Mouse (Mus musculus): ENCODE measurements around the gene Sec61a2. TPM values are rescaled to one million over a fixed set of nuclear protein-coding genes. Genes with fewer than 3 reads are reported as not detected.

The Sec61a2 gene
- total RNA-seq, 2 experiments from 2014 or later, result 5.7 to 11.6 TPM

GRCm38 (mm10) chr2:5889412-5889811, 5.8 kb downstream of the Sec61a2 start:
- no peak for ATAC-seq (ENCODE audit: poor library complexity, severe bottlenecking)

GRCm38 (mm10) chr2:5888865-5889264, 6.4 kb downstream of the Sec61a2 start:
- no peak for ATAC-seq (ENCODE audit: poor library complexity, severe bottlenecking)

GRCm38 (mm10) chr2:5877446-5877845, 17.8 kb downstream of the Sec61a2 start:
- ATAC-seq (ENCODE audit: poor library complexity, severe bottlenecking), result no peak

- no peak for ATAC-seq (ENCODE audit: poor library complexity, severe bottlenecking)
Measured at GRCm38 (mm10) chr2:5869746-5870145, 25.5 kb downstream of the Sec61a2 start.

GRCm38 (mm10) chr2:5867681-5868080, 27.6 kb downstream of the Sec61a2 start:
- no peak for ATAC-seq (ENCODE audit: poor library complexity, severe bottlenecking)

- no peak for ATAC-seq (ENCODE audit: poor library complexity, severe bottlenecking)
Measured at GRCm38 (mm10) chr2:5862834-5863233, 32.4 kb downstream of the Sec61a2 start, which contains the start of gene Gm13199. Gene Gm13199 (minus strand): TSS chr2:5862934.

GRCm38 (mm10) chr2:5851866-5852265, 43.4 kb downstream of the Sec61a2 start:
- ATAC-seq (ENCODE audit: poor library complexity, severe bottlenecking), result no peak

- no peak for ATAC-seq (ENCODE audit: poor library complexity, severe bottlenecking)
Measured at GRCm38 (mm10) chr2:5851116-5851515, 44.1 kb downstream of the Sec61a2 start.

GRCm38 (mm10) chr2:5845826-5846225, 49.4 kb downstream of the Sec61a2 start:
- no peak for ATAC-seq (ENCODE audit: poor library complexity, severe bottlenecking)

GRCm38 (mm10) chr2:5844873-5845631, 50.2 kb downstream of the Sec61a2 start, which contains the start of the genes Nudt5 and Cdc123:
Gene Nudt5 (plus strand): TSS chr2:5845019.
Gene Cdc123 (minus strand): TSS chr2:5845164.
- ATAC-seq (ENCODE audit: poor library complexity, severe bottlenecking), result peak; percentile 99

- ATAC-seq (ENCODE audit: poor library complexity, severe bottlenecking), result no peak
Measured at GRCm38 (mm10) chr2:5844181-5844872, 50.9 kb downstream of the Sec61a2 start.

GRCm38 (mm10) chr2:5840815-5841214, 54.4 kb downstream of the Sec61a2 start:
- ATAC-seq (ENCODE audit: poor library complexity, severe bottlenecking), result no peak

GRCm38 (mm10) chr2:5825265-5825913, 69.8 kb downstream of the Sec61a2 start:
- ATAC-seq (ENCODE audit: poor library complexity, severe bottlenecking), result no peak

- ATAC-seq (ENCODE audit: poor library complexity, severe bottlenecking), result peak; percentile 91
Measured at GRCm38 (mm10) chr2:5824685-5825084, 70.5 kb downstream of the Sec61a2 start.

GRCm38 (mm10) chr2:5824213-5824612, 71.0 kb downstream of the Sec61a2 start:
- peak; percentile 56; the same call in 1 of the 2 replicates for ATAC-seq (ENCODE audit: poor library complexity, severe bottlenecking)

GRCm38 (mm10) chr2:5822449-5822848, 72.8 kb downstream of the Sec61a2 start:
- no peak for ATAC-seq (ENCODE audit: poor library complexity, severe bottlenecking)

GRCm38 (mm10) chr2:5821264-5821663, 74.0 kb downstream of the Sec61a2 start:
- no peak for ATAC-seq (ENCODE audit: poor library complexity, severe bottlenecking)

All from megakaryocyte, adult 5-6 weeks (primary cell).